Mouse (Mus musculus) embryonic facial prominence, embryonic 15.5 days (tissue): ENCODE measurements around the gene Upk1a. TPM values are rescaled to one million over a fixed set of nuclear protein-coding genes. Genes with fewer than 3 reads are reported as not detected.

Experiments used
- ATAC-seq: fragments of 200-750 bp; cut with Nextera tagmentation; 2 replicates; pipeline ENCODE4 v1.8.0; 2017; ENCODE audit warnings: low read depth, moderate TSS enrichment; ENCODE audit not compliant: insufficient number of reproducible peaks, low FRiP score, low TSS enrichment
- H3K27ac ChIP-seq: fragments of 300-500 bp; sonication (generic); replicated peaks from 2 replicates; pipeline ENCODE4 v1.5.1; 2015; ENCODE audit warnings: mild to moderate bottlenecking, inconsistent platforms
- H3K27me3 ChIP-seq: fragments of 300-500 bp; sonication (generic); 2 replicates; pipeline ENCODE4 v1.6.1; 2015; ENCODE audit warnings: inconsistent platforms
- H3K36me3 ChIP-seq: fragments of 300-500 bp; sonication (generic); 2 replicates; pipeline ENCODE4 v1.6.1; 2015; ENCODE audit warnings: mild to moderate bottlenecking, inconsistent platforms
- H3K4me1 ChIP-seq: fragments of 300-500 bp; sonication (generic); 2 replicates; pipeline ENCODE4 v1.6.1; 2015; ENCODE audit warnings: inconsistent platforms
- H3K4me2 ChIP-seq: fragments of 300-500 bp; sonication (generic); replicated peaks from 2 replicates; pipeline ENCODE4 v1.6.1; 2015; ENCODE audit warnings: mild to moderate bottlenecking, inconsistent platforms
- H3K4me3 ChIP-seq: fragments of 300-500 bp; sonication (generic); replicated peaks from 2 replicates; pipeline ENCODE4 v1.5.1; 2015; ENCODE audit warnings: mild to moderate bottlenecking, inconsistent platforms
- H3K9ac ChIP-seq: fragments of 300-500 bp; sonication (generic); 2 replicates; pipeline ENCODE4 v1.6.1; 2015; ENCODE audit warnings: inconsistent platforms
- H3K9me3 ChIP-seq: fragments of 300-500 bp; sonication (generic); replicated peaks from 2 replicates; pipeline ENCODE4 v1.6.1; 2016; ENCODE audit warnings: inconsistent platforms
- WGBS: fragments of 180-500 bp; shearing (Covaris S2); methylation state at CpG from one replicate; pipeline ENCODE4 v1.1.7; 2015; 5-methylcytosine and 5-hydroxymethylcytosine counted together
- polyA plus RNA-seq: library from polyadenylated mRNA; unstranded; fragments of >200 nt; fragmentation: Nextera tagmentation; extraction: Ambion mirVana; gene quantifications from 2 replicates; pipeline ENCODE4 v1.2.1, GENCODE M21; 2015

Gene Upk1a
- polyA plus RNA-seq, 1 experiment from 2014 or later, result 0.75 TPM

DNA sequence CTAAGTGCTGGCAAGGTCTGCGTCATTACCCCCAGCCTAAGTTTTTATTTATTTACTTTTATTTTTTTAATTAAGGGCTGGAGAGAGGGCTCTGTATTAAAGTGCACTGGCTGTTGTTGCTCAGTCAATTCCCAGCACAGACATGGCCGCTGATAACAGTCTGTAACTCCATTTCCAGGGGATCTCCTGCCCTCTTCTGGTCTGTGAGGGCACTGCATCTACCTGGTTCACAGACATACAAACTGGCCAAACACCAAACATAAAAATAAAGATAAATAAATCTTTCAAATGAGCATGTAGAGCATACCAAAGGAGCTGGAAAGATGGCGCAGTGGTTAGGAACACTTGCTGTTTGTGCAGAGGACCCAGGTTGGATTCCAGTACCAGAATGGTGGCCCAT lies 6.6 kb upstream of the Upk1a start:
- no peak overlapping the region for H3K4me2 ChIP-seq
- no peaks in the 10 kb centered on the region for H3K4me1 ChIP-seq
- no peaks in the 10 kb centered on the region for H3K9me3 ChIP-seq
- ATAC-seq, result no peak
- no peak overlapping the region for H3K27ac ChIP-seq
- H3K36me3 ChIP-seq, result peaks cover 78% of the 10 kb centered on the region
- no peaks in the 10 kb centered on the region for H3K27me3 ChIP-seq
- no peak overlapping the region for H3K9ac ChIP-seq
- 88% methylated on average over 3 of the region's 3 CpGs for WGBS
- H3K4me3 ChIP-seq, result no peak overlapping the region

DNA sequence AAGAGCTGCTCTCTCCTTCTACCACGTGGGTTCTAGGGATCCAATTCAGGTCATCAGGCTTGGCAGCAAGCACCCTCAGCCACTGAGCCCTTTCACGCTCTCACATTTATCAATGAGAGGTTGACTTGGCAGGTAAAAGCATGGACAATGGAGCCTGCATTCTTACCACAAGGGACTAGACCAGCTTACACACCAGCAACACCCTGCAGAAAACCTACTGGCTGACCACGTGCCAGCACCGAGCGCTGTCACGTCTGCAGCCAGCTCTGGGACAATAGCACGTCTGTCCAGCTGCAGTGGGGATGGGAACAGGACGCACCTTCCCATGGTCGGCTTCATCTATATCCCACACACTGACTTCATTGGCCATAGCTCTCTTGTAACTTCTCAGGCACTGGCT lies 6.0 kb upstream of the Upk1a start:
- no peak for ATAC-seq
- 98% methylated on average over 9 of the region's 9 CpGs for WGBS
- Histone ChIP-seq H3K36me3 (peaks cover 74% of the 10 kb centered on the region), H3K4me2 (no peak overlapping the region), H3K27ac (no peak overlapping the region), H3K4me1 (no peaks in the 10 kb centered on the region), H3K27me3 (no peaks in the 10 kb centered on the region), H3K9me3 (no peaks in the 10 kb centered on the region), H3K4me3 (no peak overlapping the region), H3K9ac (no peak overlapping the region; the same call in 1 of the 2 replicates)

DNA sequence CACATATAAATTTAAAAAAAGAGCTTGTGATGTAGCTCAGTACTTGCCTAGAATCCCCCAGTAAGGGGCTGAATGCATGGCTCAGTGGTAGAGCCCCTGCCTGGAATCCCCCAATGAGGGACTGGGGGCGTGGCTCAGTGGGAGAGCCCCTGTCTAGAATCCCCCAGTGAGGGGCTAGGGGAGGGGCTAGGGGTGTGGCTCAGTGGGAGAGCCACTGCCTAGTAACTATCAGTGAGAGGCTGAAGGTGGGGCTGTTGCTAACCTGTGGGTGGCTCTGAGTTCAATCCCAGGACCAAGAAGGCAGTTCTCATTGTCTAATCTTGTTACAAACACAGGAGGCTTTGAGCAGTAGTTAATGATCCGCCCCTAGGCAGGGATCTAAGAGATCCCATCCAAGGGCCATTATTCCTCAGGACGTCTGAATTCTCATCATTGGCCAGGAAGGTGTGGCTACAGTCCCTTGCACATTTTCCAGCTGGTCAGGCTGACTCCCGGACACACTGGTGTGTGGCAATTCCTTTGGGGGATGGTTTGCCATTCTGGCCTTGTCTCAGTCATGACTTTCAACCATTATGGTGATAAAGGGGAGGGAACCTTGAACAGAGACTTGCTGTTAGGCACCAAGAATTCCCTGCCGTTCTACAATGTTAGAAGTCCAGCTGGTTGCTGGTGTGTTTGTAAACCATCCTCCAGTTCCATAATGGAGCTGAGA lies 2.6 kb upstream of the Upk1a start:
- no peak overlapping the region for H3K4me2 ChIP-seq
- no peak overlapping the region for H3K4me3 ChIP-seq
- WGBS, result 57% methylated on average over 5 of the region's 5 CpGs
- no peaks in the 10 kb centered on the region for H3K27me3 ChIP-seq
- H3K9me3 ChIP-seq, result no peaks in the 10 kb centered on the region
- H3K27ac ChIP-seq, result no peak overlapping the region
- H3K9ac ChIP-seq, result no peak overlapping the region
- H3K36me3 ChIP-seq, result peaks cover 48% of the 10 kb centered on the region
- H3K4me1 ChIP-seq, result no peaks in the 10 kb centered on the region
- ATAC-seq, result no peak

DNA sequence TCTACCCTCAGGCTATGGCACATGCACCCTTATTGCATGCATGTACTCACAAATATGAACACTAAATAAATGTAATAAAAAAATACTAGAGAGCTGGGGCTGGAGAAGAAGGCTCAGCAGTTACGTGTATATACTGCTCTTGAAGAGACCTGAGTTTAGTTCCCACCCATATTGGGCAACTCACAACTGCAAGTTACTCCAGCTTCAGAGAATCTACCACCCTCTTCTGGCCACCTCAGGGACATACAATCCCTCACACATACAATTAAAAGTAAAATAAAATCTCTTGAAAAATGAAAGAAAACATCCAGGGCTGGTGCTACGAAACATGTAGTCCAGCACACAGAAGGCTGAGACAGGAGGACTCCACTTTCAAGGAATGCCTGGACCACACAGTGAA lies 1.8 kb upstream of the Upk1a start:
- Histone ChIP-seq H3K4me3 (no peak overlapping the region), H3K36me3 (peaks cover 45% of the 10 kb centered on the region), H3K27ac (no peak overlapping the region), H3K27me3 (no peaks in the 10 kb centered on the region), H3K9me3 (no peaks in the 10 kb centered on the region), H3K4me1 (no peaks in the 10 kb centered on the region), H3K4me2 (no peak overlapping the region), H3K9ac (no peak overlapping the region)
- ATAC-seq, result no peak
- WGBS, result 68% methylated on average over 2 of the region's 2 CpGs

DNA sequence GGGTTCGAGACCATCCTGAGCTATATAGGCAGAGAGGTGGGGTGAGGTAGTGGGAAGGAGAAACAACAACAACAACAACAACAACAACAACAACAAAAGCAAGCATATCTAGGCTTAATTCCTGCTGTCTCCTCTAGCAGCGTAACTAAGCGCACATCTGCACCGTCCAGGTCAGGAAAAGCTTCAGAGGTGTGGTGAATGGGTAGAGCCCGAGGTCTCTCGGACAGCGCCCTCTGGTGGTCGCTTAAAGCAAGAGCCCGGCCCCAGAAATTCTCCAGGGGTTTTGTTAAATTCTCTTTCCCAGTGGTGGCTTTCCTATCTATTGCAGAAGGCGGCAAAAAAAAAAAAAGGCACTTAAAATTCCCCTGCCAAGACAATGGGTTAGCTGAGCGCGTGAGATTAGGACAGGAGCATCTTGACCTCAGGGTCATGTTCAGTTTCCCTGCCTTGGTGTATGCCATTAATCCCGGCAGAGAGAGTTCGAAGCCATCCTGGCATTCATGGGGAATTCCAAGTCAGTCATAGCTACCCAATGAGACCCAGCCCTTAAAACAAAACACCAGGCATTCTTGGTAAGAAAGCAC lies 974 bp upstream of the Upk1a start:
- peaks cover 37% of the 10 kb centered on the region for H3K36me3 ChIP-seq
- no peak overlapping the region for H3K4me3 ChIP-seq
- no peaks in the 10 kb centered on the region for H3K4me1 ChIP-seq
- WGBS, result 25% methylated on average over 14 of the region's 14 CpGs
- no peaks in the 10 kb centered on the region for H3K9me3 ChIP-seq
- H3K9ac ChIP-seq, result no peak overlapping the region
- no peak; the same call in 1 of the 2 replicates for ATAC-seq
- no peak overlapping the region for H3K27ac ChIP-seq
- H3K27me3 ChIP-seq, result no peaks in the 10 kb centered on the region
- H3K4me2 ChIP-seq, result no peak overlapping the region

DNA sequence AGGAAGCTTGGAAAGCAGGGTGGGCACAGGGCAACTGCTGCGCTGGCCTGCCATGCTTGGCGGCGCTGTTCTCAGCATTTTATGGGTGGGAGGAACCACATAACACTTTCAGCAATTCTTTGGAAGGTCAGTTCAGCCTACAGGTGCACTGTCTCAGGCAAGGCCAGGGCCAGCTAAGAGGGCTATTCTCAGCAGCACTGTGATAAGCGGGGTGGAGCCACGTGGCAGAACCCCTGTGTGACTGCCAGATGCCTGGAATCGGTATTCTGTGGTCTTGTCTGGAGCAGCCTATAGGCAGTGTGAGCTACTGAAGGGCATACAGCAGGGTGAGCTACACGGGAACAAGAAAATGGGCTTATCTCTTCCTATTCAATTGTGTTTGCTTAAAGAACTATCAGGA lies 2.6 kb downstream of the Upk1a start:
- Histone ChIP-seq H3K9me3 (no peaks in the 10 kb centered on the region), H3K4me2 (no peak overlapping the region), H3K36me3 (0 out of 2 replicates have a peak, but pooled peaks cover 1% of the 10 kb centered on the region), H3K4me1 (peaks cover 7% of the 10 kb centered on the region; the same call in 1 of the 2 replicates), H3K9ac (no peak overlapping the region), H3K27me3 (no peaks in the 10 kb centered on the region), H3K4me3 (no peak overlapping the region), H3K27ac (no peak overlapping the region)
- 55% methylated on average over 7 of the region's 7 CpGs for WGBS
- ATAC-seq, result no peak

DNA sequence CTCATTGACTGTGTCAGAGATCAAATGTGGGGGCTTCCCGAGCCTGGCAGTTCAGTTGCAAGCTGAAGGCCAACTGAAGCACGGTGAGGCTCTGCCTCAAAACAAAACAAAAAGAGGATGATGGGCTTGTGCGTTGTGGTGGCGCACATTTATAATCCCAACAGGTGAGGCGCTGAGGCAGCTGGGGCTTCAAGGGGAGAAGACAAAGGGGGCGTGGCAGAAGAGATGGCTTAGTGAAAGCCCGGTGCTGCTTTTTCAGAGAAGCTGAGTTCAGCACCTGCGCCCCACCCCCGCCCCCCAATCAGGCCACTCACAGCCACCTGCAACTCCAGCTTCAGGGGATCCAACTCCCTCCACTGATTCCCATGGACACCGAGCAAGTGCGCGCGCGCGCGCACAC lies 4.2 kb downstream of the Upk1a start:
- H3K4me3 ChIP-seq, result no peak overlapping the region
- no peaks in the 10 kb centered on the region for H3K27me3 ChIP-seq
- no peak for ATAC-seq
- no peak overlapping the region for H3K4me2 ChIP-seq
- WGBS, result 48% methylated on average over 16 of the region's 16 CpGs
- peaks cover 7% of the 10 kb centered on the region; the same call in 1 of the 2 replicates for H3K4me1 ChIP-seq
- H3K36me3 ChIP-seq, result no peaks in the 10 kb centered on the region
- H3K9ac ChIP-seq, result no peak overlapping the region
- H3K27ac ChIP-seq, result no peak overlapping the region
- no peaks in the 10 kb centered on the region for H3K9me3 ChIP-seq

DNA sequence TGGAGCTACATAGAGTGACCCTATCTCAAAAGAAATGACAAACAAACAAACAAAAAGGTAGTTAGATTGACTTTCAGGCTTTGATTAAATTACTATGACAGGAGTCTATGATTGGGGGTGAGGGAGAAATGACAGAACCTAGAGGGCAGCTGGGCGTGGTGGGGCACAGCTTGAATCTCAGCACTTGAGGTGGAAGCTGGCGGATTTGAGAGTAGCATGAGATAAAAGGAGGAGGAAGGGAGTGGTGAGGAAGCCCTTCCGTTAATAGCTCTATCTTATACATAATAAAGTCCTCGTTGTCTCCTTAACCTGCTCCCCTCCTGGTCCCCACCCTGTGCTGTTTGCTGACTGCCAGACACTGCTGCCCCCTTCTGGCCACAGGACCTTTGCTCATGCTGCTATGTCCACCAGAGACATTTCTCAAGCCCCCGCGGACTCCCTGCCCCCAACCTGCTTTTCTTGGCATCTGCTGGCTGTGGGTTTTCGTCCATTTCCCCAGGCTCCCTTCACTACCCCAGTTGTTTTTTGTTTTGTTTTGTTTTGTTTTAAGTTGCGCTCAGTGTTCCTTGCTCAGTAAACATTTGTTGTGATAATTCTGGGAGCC lies 4.8 kb downstream of the Upk1a start:
- H3K4me2 ChIP-seq, result no peak overlapping the region; the same call in 1 of the 2 replicates
- H3K4me3 ChIP-seq, result no peak overlapping the region
- H3K9ac ChIP-seq, result no peak overlapping the region
- no peaks in the 10 kb centered on the region for H3K9me3 ChIP-seq
- peaks cover 7% of the 10 kb centered on the region; the same call in 1 of the 2 replicates for H3K4me1 ChIP-seq
- H3K36me3 ChIP-seq, result no peaks in the 10 kb centered on the region
- no peaks in the 10 kb centered on the region for H3K27me3 ChIP-seq
- no peak overlapping the region for H3K27ac ChIP-seq
- 25% methylated on average over 8 of the region's 8 CpGs for WGBS
- ATAC-seq, result no peak

DNA sequence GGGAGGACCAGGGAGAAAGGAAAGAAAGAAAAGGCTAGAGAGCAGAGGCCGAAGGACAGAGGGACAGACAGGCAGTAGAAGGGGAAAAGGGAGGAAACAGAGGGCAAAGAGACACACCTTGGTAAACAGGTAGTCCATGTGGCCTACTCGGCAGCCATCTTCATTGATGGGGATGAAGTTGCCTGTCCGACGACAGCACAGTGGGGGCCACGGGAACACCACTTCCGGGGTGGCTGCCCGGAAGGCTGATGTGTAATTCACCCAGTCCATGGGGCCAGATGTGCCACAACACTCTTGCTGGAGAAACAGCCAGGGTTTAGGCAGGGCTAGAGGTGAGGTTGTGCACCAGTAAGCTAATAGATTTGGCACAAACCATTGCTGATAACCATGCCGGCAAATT lies 7.7 kb downstream of the Upk1a start:
- Histone ChIP-seq H3K9me3 (no peaks in the 10 kb centered on the region), H3K4me3 (no peak overlapping the region), H3K9ac (no peak overlapping the region), H3K27me3 (no peaks in the 10 kb centered on the region), H3K4me2 (no peak overlapping the region), H3K27ac (no peak overlapping the region), H3K36me3 (no peaks in the 10 kb centered on the region), H3K4me1 (peaks cover 7% of the 10 kb centered on the region; the same call in 1 of the 2 replicates)
- WGBS, result 84% methylated on average over 8 of the region's 8 CpGs
- no peak for ATAC-seq

DNA sequence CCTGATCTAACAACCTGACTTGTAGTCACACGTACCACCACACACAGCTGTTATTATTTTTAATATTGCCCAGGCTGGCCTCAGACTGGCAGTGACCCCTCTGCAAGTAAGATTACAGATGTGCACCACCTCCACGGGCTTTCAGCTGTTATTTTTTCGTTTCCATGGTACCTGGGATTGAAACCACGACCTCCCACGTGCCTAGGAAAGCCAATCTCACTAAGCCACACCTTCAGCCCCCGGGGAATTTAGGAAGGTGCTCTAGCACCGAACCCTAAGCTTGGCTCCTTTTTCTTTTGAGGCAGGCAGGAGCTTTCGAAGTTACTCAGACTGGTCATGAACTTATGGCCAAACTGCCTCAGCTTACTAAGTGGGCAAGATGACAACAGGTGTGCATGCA lies 8.2 kb downstream of the Upk1a start:
- no peaks in the 10 kb centered on the region for H3K27me3 ChIP-seq
- no peaks in the 10 kb centered on the region for H3K9me3 ChIP-seq
- 42% methylated on average over 8 of the region's 8 CpGs for WGBS
- no peak for ATAC-seq
- H3K4me3 ChIP-seq, result no peak overlapping the region
- H3K9ac ChIP-seq, result no peak overlapping the region
- H3K27ac ChIP-seq, result no peak overlapping the region
- peaks cover 10% of the 10 kb centered on the region; the same call in 1 of the 2 replicates for H3K4me1 ChIP-seq
- H3K4me2 ChIP-seq, result no peak overlapping the region
- H3K36me3 ChIP-seq, result no peaks in the 10 kb centered on the region

DNA sequence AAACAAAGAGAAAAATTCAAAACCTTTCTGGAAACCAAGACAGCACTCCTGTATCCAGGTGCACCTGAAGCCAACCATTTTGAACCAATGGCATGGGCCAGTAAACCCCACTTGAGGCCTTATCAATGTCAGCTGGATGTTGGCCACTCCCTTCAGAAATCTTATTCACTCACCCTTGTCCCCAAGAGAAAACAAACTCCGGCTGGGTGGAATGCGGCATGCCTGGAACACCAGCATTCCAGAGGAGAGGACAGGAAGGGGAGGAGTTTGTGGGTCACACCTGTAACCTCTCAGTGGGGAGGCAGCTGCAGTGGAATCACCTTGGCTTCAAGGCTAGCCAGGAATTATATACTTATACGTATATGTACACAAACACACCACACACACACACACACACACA lies 10.1 kb downstream of the Upk1a start:
- H3K36me3 ChIP-seq, result no peaks in the 10 kb centered on the region

More for the DNA sequence above, 10.1 kb downstream of the Upk1a start:
- Histone ChIP-seq H3K4me2 (no peak overlapping the region), H3K9me3 (no peaks in the 10 kb centered on the region), H3K27ac (0 out of 2 replicates have a peak overlapping the region, but pooled peaks have one; percentile 44), H3K4me1 (peaks cover 3% of the 10 kb centered on the region; the same call in 1 of the 2 replicates), H3K9ac (no peak overlapping the region), H3K4me3 (no peak overlapping the region), H3K27me3 (no peaks in the 10 kb centered on the region)
- no peak for ATAC-seq
- 13% methylated on average over 3 of the region's 3 CpGs for WGBS
